Mouse (Mus musculus) limb, embryonic 15.5 days (tissue): ENCODE measurements around the gene Atp6v1g1. TPM values are rescaled to one million over a fixed set of nuclear protein-coding genes. Genes with fewer than 3 reads are reported as not detected.
A peak's percentile ranks its signal among the peaks of the same experiment; 100 is the strongest.

Source experiments
- ATAC-seq: fragments of 200-750 bp; cut with Nextera tagmentation; 2 replicates; pipeline ENCODE4 v1.8.0; 2017; ENCODE audit warnings: low read depth, moderate TSS enrichment; ENCODE audit not compliant: insufficient number of reproducible peaks, low FRiP score, low TSS enrichment
- H3K27ac ChIP-seq: fragments of 300-500 bp; sonication (generic); 2 replicates; pipeline ENCODE4 v1.5.1; 2015; ENCODE audit warnings: moderate library complexity, mild to moderate bottlenecking, inconsistent platforms
- H3K27me3 ChIP-seq: fragments of 300-500 bp; sonication (generic); 2 replicates; pipeline ENCODE4 v1.6.1; 2015; ENCODE audit warnings: inconsistent platforms
- H3K36me3 ChIP-seq: fragments of 300-500 bp; sonication (generic); 2 replicates; pipeline ENCODE4 v1.6.1; 2015; ENCODE audit warnings: inconsistent platforms
- H3K4me1 ChIP-seq: fragments of 300-500 bp; sonication (generic); 2 replicates; pipeline ENCODE4 v1.6.1; 2015; ENCODE audit warnings: inconsistent platforms
- H3K4me2 ChIP-seq: fragments of 300-500 bp; sonication (generic); 2 replicates; pipeline ENCODE4 v1.6.1; 2015; ENCODE audit warnings: mild to moderate bottlenecking, inconsistent platforms
- H3K4me3 ChIP-seq: fragments of 300-500 bp; sonication (generic); 2 replicates; pipeline ENCODE4 v1.5.1; 2015; ENCODE audit warnings: mild to moderate bottlenecking, inconsistent platforms
- H3K9ac ChIP-seq: fragments of 300-500 bp; sonication (generic); 2 replicates; pipeline ENCODE4 v1.6.1; 2015; ENCODE audit warnings: inconsistent platforms
- H3K9me3 ChIP-seq: fragments of 300-500 bp; sonication (generic); 2 replicates; pipeline ENCODE4 v1.6.1; 2016; ENCODE audit warnings: inconsistent platforms
- WGBS: fragments of 180-500 bp; shearing (Covaris S2); methylation state at CpG from one replicate; pipeline ENCODE4 v1.1.7; 2015; 5-methylcytosine and 5-hydroxymethylcytosine counted together
- polyA plus RNA-seq: library from polyadenylated mRNA; unstranded; fragments of >200 nt; fragmentation: Nextera tagmentation; extraction: Ambion mirVana; gene quantifications from 2 replicates; pipeline ENCODE4 v1.2.1, GENCODE M21; 2015

The Atp6v1g1 gene
- polyA plus RNA-seq, 1 experiment from 2014 or later, result 315 TPM

DNA sequence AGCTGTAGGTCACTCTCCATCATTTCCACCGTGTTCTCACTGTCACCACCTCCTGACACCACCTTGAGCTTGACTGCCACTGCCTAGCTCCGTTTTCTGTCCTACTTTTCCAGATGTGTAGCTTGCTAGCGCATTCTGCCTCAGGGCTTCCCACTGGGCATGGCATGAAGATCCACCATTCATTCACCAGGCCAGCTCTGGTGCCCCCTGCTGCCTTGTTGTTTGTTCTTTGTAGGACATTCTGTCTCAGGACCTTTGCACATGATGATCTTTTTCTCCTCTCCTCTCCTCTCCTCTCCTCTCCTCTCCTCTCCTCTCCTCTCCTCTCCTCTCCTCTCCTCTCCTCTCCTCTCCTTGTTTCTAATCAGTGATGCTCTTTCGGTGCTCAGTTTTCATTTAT lies 18.2 kb downstream of the Atp6v1g1 start:
- no peak for ATAC-seq
- Histone ChIP-seq H3K27ac (no peak overlapping the region), H3K4me2 (no peak overlapping the region), H3K4me3 (no peak overlapping the region), H3K36me3 (no peaks in the 10 kb centered on the region), H3K27me3 (no peaks in the 10 kb centered on the region), H3K9ac (no peak overlapping the region), H3K9me3 (no peaks in the 10 kb centered on the region), H3K4me1 (peaks cover 29% of the 10 kb centered on the region)
- 78% methylated on average over 4 of the region's 4 CpGs for WGBS

DNA sequence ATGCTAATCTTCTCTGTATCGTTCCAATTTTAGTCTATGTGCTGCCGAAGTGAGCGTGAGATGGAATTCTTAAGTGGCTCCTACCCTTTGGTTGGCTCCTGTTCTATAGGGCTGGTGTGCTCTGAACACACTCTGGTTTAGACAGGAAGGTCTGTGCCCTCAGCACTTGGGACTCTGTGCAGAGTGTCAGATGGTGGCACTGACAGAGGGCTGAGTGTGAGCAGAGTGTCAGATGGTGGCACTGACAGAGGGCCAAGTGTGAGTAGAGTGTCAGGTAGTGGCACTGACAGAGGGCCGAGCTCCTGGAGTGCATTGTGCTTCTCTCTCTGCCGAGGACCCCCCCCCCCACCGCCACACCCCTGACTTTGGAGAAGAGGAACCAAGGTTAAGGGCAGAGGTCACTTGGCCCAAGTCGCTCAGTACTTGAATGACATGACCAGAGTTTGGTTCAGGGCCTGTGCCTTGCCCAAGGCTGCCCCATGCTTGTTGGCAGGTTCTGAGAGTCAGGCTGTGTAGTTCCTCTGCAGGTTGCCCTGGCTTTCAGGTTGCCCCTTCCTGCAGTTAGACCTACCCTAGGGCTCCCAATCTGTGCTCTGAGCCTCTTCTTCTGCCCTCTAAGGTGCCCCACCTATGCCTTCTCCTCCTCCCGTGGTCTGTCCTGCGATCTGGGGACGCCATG lies 23.3 kb downstream of the Atp6v1g1 start:
- no peaks in the 10 kb centered on the region for H3K9me3 ChIP-seq
- peaks cover 9% of the 10 kb centered on the region for H3K4me1 ChIP-seq
- no peak overlapping the region for H3K4me2 ChIP-seq
- 0 out of 2 replicates have a peak, but pooled peaks cover 5% of the 10 kb centered on the region for H3K36me3 ChIP-seq
- H3K9ac ChIP-seq, result no peak overlapping the region
- no peak overlapping the region for H3K4me3 ChIP-seq
- no peaks in the 10 kb centered on the region for H3K27me3 ChIP-seq
- no peak overlapping the region for H3K27ac ChIP-seq
- 92% methylated on average over 9 of the region's 10 CpGs for WGBS
- ATAC-seq, result no peak

- Histone ChIP-seq H3K27me3 (no peaks in the 10 kb centered on the region), H3K4me3 (no peak overlapping the region), H3K27ac (no peak overlapping the region), H3K9me3 (no peaks in the 10 kb centered on the region), H3K36me3 (peaks cover 9% of the 10 kb centered on the region; the same call in 1 of the 2 replicates), H3K9ac (no peak overlapping the region), H3K4me1 (peaks cover 9% of the 10 kb centered on the region), H3K4me2 (no peak overlapping the region)
- no peak for ATAC-seq
- 87% methylated on average over 8 of the region's 8 CpGs for WGBS
These were observed 24.8 kb downstream of the Atp6v1g1 start for GRCm38 (mm10) chr4:63569322-63569721.

- 37% methylated on average over 7 of the region's 7 CpGs for WGBS
- ATAC-seq, result no peak
- Histone ChIP-seq H3K9me3 (no peaks in the 10 kb centered on the region), H3K4me3 (no peak overlapping the region), H3K27ac (no peak overlapping the region), H3K27me3 (no peaks in the 10 kb centered on the region), H3K36me3 (peaks cover 9% of the 10 kb centered on the region; the same call in 1 of the 2 replicates), H3K9ac (no peak overlapping the region), H3K4me2 (no peak overlapping the region), H3K4me1 (peaks cover 9% of the 10 kb centered on the region)
These were observed 25.7 kb downstream of the Atp6v1g1 start for GRCm38 (mm10) chr4:63570208-63570781.

DNA sequence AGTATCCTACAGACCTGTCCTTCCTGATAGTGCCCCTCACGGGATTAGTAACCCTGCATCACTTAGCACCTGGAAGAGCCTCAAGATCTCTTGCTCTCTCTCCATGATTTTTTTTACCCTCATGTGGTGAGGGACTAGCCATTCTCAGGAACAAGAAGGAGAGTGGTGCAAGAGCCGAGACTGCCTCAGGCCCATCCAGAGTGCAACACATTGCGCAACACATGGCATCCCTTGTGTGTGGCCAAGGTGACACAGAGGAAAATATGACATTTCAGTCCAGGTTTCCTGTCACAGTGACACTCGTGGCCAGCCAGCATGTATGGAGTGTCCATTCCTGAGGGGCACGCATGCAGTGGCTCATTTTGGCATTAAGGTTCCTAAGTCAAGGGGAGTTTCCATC lies 28.0 kb downstream of the Atp6v1g1 start:
- no peak for ATAC-seq
- Histone ChIP-seq H3K27ac (no peak overlapping the region), H3K36me3 (peaks cover 12% of the 10 kb centered on the region; the same call in 1 of the 2 replicates), H3K4me3 (no peak overlapping the region), H3K27me3 (no peaks in the 10 kb centered on the region), H3K4me2 (no peak overlapping the region), H3K4me1 (peaks cover 9% of the 10 kb centered on the region), H3K9ac (no peak overlapping the region), H3K9me3 (no peaks in the 10 kb centered on the region)
- 91% methylated on average over 5 of the region's 5 CpGs for WGBS

GRCm38 (mm10) chr4:63579649-63580048 lies 35.1 kb downstream of the Atp6v1g1 start:
- 87% methylated on average over 14 of the region's 14 CpGs for WGBS
- H3K27ac ChIP-seq, result no peak overlapping the region; the same call in 1 of the 2 replicates

GRCm38 (mm10) chr4:63580078-63580477 lies 35.5 kb downstream of the Atp6v1g1 start:
- H3K27me3 ChIP-seq, result no peaks in the 10 kb centered on the region
- no peak overlapping the region for H3K4me2 ChIP-seq
- 53% methylated on average over 6 of the region's 6 CpGs for WGBS
- no peaks in the 10 kb centered on the region for H3K9me3 ChIP-seq
- no peak overlapping the region for H3K9ac ChIP-seq
- peak; percentile 37; the same call in 1 of the 2 replicates for ATAC-seq
- peaks cover 13% of the 10 kb centered on the region for H3K4me1 ChIP-seq
- peaks cover 9% of the 10 kb centered on the region; the same call in 1 of the 2 replicates for H3K36me3 ChIP-seq
- H3K27ac ChIP-seq, result no peak overlapping the region; the same call in 1 of the 2 replicates
- no peak overlapping the region for H3K4me3 ChIP-seq

More at GRCm38 (mm10) chr4:63579649-63580048, 35.1 kb downstream of the Atp6v1g1 start:
- Histone ChIP-seq H3K27me3 (no peaks in the 10 kb centered on the region), H3K4me2 (no peak overlapping the region), H3K4me1 (peaks cover 13% of the 10 kb centered on the region), H3K9me3 (no peaks in the 10 kb centered on the region), H3K9ac (no peak overlapping the region), H3K4me3 (no peak overlapping the region), H3K36me3 (peaks cover 9% of the 10 kb centered on the region; the same call in 1 of the 2 replicates)
- no peak for ATAC-seq

DNA sequence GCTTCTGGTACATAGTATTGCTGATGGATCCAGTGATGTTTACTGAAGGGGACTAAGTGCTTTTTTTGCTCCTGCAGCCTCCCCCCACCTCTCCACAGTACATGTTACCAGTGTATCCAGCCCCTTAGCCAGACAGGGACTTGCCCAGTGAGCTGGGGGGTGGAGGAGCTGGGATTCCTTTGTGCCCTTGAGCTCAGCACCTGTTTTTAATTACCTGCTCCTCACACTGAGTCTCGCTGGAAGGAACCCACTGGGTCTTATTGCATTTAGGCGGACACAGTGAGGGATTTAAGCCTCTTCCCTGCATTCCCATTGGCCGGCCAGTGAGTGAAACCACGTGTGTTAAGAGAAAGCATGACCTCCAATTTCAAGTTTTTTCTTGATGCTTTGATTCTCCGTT lies 38.0 kb downstream of the Atp6v1g1 start:
- 17% methylated on average over 5 of the region's 5 CpGs for WGBS
- H3K4me1 ChIP-seq, result peaks cover 13% of the 10 kb centered on the region
- no peak overlapping the region for H3K9ac ChIP-seq
- H3K4me3 ChIP-seq, result no peak overlapping the region
- no peak overlapping the region for H3K27ac ChIP-seq
- no peak overlapping the region for H3K4me2 ChIP-seq
- peaks cover 6% of the 10 kb centered on the region; the same call in 1 of the 2 replicates for H3K36me3 ChIP-seq
- no peak for ATAC-seq
- H3K9me3 ChIP-seq, result no peaks in the 10 kb centered on the region
- no peaks in the 10 kb centered on the region for H3K27me3 ChIP-seq

GRCm38 (mm10) chr4:63585216-63585615 lies 40.6 kb downstream of the Atp6v1g1 start:
- Histone ChIP-seq H3K9me3 (no peaks in the 10 kb centered on the region), H3K4me2 (no peak overlapping the region), H3K27ac (no peak overlapping the region), H3K27me3 (no peaks in the 10 kb centered on the region), H3K36me3 (no peaks in the 10 kb centered on the region; the same call in 1 of the 2 replicates), H3K9ac (no peak overlapping the region), H3K4me1 (peaks cover 9% of the 10 kb centered on the region), H3K4me3 (no peak overlapping the region)
- WGBS, result 87% methylated on average over 10 of the region's 10 CpGs
- no peak for ATAC-seq

- H3K9me3 ChIP-seq, result no peaks in the 10 kb centered on the region
- H3K36me3 ChIP-seq, result no peaks in the 10 kb centered on the region; the same call in 1 of the 2 replicates
- H3K4me3 ChIP-seq, result no peak overlapping the region
- no peak for ATAC-seq
- H3K9ac ChIP-seq, result no peak overlapping the region
- H3K4me1 ChIP-seq, result peaks cover 7% of the 10 kb centered on the region
- no peak overlapping the region for H3K4me2 ChIP-seq
- H3K27me3 ChIP-seq, result no peaks in the 10 kb centered on the region
- WGBS, result 83% methylated on average over 2 of the region's 2 CpGs
- H3K27ac ChIP-seq, result no peak overlapping the region
These were observed 41.7 kb downstream of the Atp6v1g1 start for GRCm38 (mm10) chr4:63586240-63586639.

GRCm38 (mm10) chr4:63589987-63590386 lies 45.4 kb downstream of the Atp6v1g1 start:
- Histone ChIP-seq H3K9me3 (no peaks in the 10 kb centered on the region), H3K9ac (no peak overlapping the region), H3K27me3 (no peaks in the 10 kb centered on the region), H3K4me2 (no peak overlapping the region), H3K36me3 (no peaks in the 10 kb centered on the region), H3K27ac (no peak overlapping the region), H3K4me1 (no peaks in the 10 kb centered on the region), H3K4me3 (no peak overlapping the region)
- ATAC-seq, result no peak
- WGBS, result 81% methylated on average over 7 of the region's 7 CpGs

GRCm38 (mm10) chr4:63590538-63590937 lies 46.0 kb downstream of the Atp6v1g1 start:
- Histone ChIP-seq H3K36me3 (no peaks in the 10 kb centered on the region), H3K4me3 (no peak overlapping the region), H3K9me3 (no peaks in the 10 kb centered on the region), H3K27me3 (no peaks in the 10 kb centered on the region), H3K4me2 (no peak overlapping the region), H3K9ac (no peak overlapping the region), H3K27ac (no peak overlapping the region), H3K4me1 (no peaks in the 10 kb centered on the region)
- ATAC-seq, result no peak
- WGBS, result 78% methylated on average over 4 of the region's 4 CpGs
